Mouse (Mus musculus) CH12.LX (cell line): ENCODE results near the gene Ppp2r5e. TPM values are rescaled to one million over a fixed set of nuclear protein-coding genes. Genes with fewer than 3 reads are reported as not detected.

Experiments used
- DNase-seq: peaks from one replicate; pipeline ENCODE4 v3.0.0-alpha.2; 2013; ENCODE audit errors: extremely low read depth
- H3K27ac ChIP-seq: 2 replicates; pipeline ENCODE4 v1.5.1; 2012; ENCODE audit warnings: low read depth, mild to moderate bottlenecking, control low read depth, moderate library complexity; ENCODE audit not compliant: insufficient read depth
- H3K27me3 ChIP-seq: replicated peaks from 2 replicates; pipeline ENCODE3; 2012; ENCODE audit warnings: inconsistent platforms
- H3K36me3 ChIP-seq, 2 experiments: replicated peaks in 1 of 2; 2 replicates each; pipeline versions ENCODE3 to v1.6.1; 2012; ENCODE audit warnings: inconsistent platforms in 1 of 2, low read length in 1 of 2, mild to moderate bottlenecking in 1 of 2, mixed read lengths in 1 of 2, moderate library complexity in 1 of 2; ENCODE audit not compliant: control insufficient read depth in 1 of 2, insufficient read depth in 1 of 2
- H3K4me1 ChIP-seq, 2 experiments: 2 replicates each; pipeline ENCODE4 v1.6.1; 2012; ENCODE audit warnings: inconsistent platforms in 1 of 2, moderate library complexity in 1 of 2; ENCODE audit not compliant: insufficient read depth in 2 of 2, control insufficient read depth in 1 of 2
- H3K4me2 ChIP-seq: 2 replicates; pipeline ENCODE4 v1.6.1; 2012; ENCODE audit warnings: low read depth, mild to moderate bottlenecking, control low read depth; ENCODE audit not compliant: poor library complexity, insufficient read depth, severe bottlenecking
- H3K4me3 ChIP-seq, 3 experiments: fragments of 150-350 bp in 1 of 3; sonication (generic) in 1 of 3; replicated peaks in 1 of 3; 2 replicates each; pipeline versions ENCODE3 to v1.5.1; 2011 to 2012; ENCODE audit warnings: low read depth in 2 of 3, low read length in 2 of 3, mild to moderate bottlenecking in 2 of 3, moderate library complexity in 2 of 3, control low read depth in 1 of 3, improper control_type of control experiment in 1 of 3, inconsistent platforms in 1 of 3, mixed read lengths in 1 of 3; ENCODE audit not compliant: poor library complexity in 1 of 3
- H3K79me2 ChIP-seq: replicated peaks from 2 replicates; pipeline ENCODE4 v1.6.1; 2012; ENCODE audit warnings: mild to moderate bottlenecking, moderate library complexity; ENCODE audit not compliant: control insufficient read depth, poor library complexity, insufficient read depth, severe bottlenecking; ENCODE audit errors: extremely low read depth
- H3K9ac ChIP-seq: 2 replicates; pipeline ENCODE4 v1.6.1; 2012; ENCODE audit warnings: low read depth, mild to moderate bottlenecking, control low read depth, moderate library complexity; ENCODE audit not compliant: insufficient read depth
- H3K9me3 ChIP-seq: replicated peaks from 2 replicates; pipeline ENCODE3; 2012; ENCODE audit warnings: low read length, inconsistent platforms, mixed read lengths
- BHLHE40 ChIP-seq: IDR thresholded peaks from 2 replicates; pipeline ENCODE4 v1.6.1; 2011; ENCODE audit warnings: mild to moderate bottlenecking, low read depth, low read length, improper control_type of control experiment
- CTCF ChIP-seq, 2 experiments: IDR thresholded peaks in 1 of 2; conservative IDR thresholded peaks in 1 of 2; 2 replicates each; pipeline ENCODE4 v1.5.1; 2011 to 2012; ENCODE audit warnings: low read depth in 2 of 2, low read length in 2 of 2, improper control_type of control experiment in 1 of 2, inconsistent platforms in 1 of 2, mild to moderate bottlenecking in 1 of 2, moderate library complexity in 1 of 2
- ELF1 ChIP-seq: IDR thresholded peaks from 2 replicates; pipeline ENCODE4 v1.6.1; 2014; ENCODE audit warnings: low read depth, mild to moderate bottlenecking, inconsistent platforms, low read length, improper control_type of control experiment
- EP300 ChIP-seq: IDR thresholded peaks from 2 replicates; pipeline ENCODE4 v1.6.1; 2011; ENCODE audit warnings: low read length, improper control_type of control experiment
- HCFC1 ChIP-seq: IDR thresholded peaks from 2 replicates; pipeline ENCODE4 v1.6.1; 2012; ENCODE audit warnings: low read depth, mild to moderate bottlenecking, inconsistent platforms, low read length, improper control_type of control experiment
- JUN ChIP-seq: IDR thresholded peaks from 2 replicates; pipeline ENCODE4 v1.6.1; 2011; ENCODE audit warnings: low read depth, mild to moderate bottlenecking, low read length, improper control_type of control experiment, moderate library complexity; ENCODE audit not compliant: insufficient read depth
- KAT2A ChIP-seq: IDR thresholded peaks from 2 replicates; pipeline ENCODE4 v1.6.1; 2012; ENCODE audit warnings: low read length, improper control_type of control experiment, inconsistent platforms; ENCODE audit not compliant: insufficient replicate concordance
- MEF2A ChIP-seq: IDR thresholded peaks from 2 replicates; pipeline ENCODE4 v1.6.1; 2014; ENCODE audit warnings: low read depth, mild to moderate bottlenecking, inconsistent platforms, low read length, improper control_type of control experiment, borderline replicate concordance
- MYC ChIP-seq: IDR thresholded peaks from 2 replicates; pipeline ENCODE4 v1.6.1; 2011; ENCODE audit warnings: low read depth, mild to moderate bottlenecking, improper control_type of control experiment, low read length
- NELFE ChIP-seq: IDR thresholded peaks from 2 replicates; pipeline ENCODE4 v1.6.1; 2011; ENCODE audit warnings: low read depth, low read length, improper control_type of control experiment
- NRF1 ChIP-seq: IDR thresholded peaks from 2 replicates; pipeline ENCODE4 v1.6.1; 2014; ENCODE audit warnings: low read depth, mild to moderate bottlenecking, inconsistent platforms, low read length, improper control_type of control experiment, moderate library complexity
- POLR2A ChIP-seq: IDR thresholded peaks from 2 replicates; pipeline ENCODE4 v1.6.1; 2011; ENCODE audit warnings: low read depth, mild to moderate bottlenecking, improper control_type of control experiment, low read length
- RAD21 ChIP-seq: IDR thresholded peaks from 2 replicates; pipeline ENCODE4 v1.6.1; 2011; ENCODE audit warnings: low read depth, mild to moderate bottlenecking, low read length, improper control_type of control experiment, moderate library complexity
- RCOR1 ChIP-seq: conservative IDR thresholded peaks from 2 replicates; pipeline ENCODE4 v1.6.1; 2012; ENCODE audit warnings: low read depth, mild to moderate bottlenecking, inconsistent platforms, low read length, improper control_type of control experiment
- SMC3 ChIP-seq: IDR thresholded peaks from 2 replicates; pipeline ENCODE4 v1.6.1; 2011; ENCODE audit warnings: low read depth, low read length, improper control_type of control experiment
- TBP ChIP-seq: conservative IDR thresholded peaks from 2 replicates; pipeline ENCODE4 v1.6.1; 2011; ENCODE audit warnings: low read depth, low read length, improper control_type of control experiment
- UBTF ChIP-seq: IDR thresholded peaks from 2 replicates; pipeline ENCODE4 v1.6.1; 2012; ENCODE audit warnings: low read depth, mild to moderate bottlenecking, inconsistent platforms, low read length, improper control_type of control experiment, moderate library complexity
- USF2 ChIP-seq: conservative IDR thresholded peaks from 2 replicates; pipeline ENCODE4 v1.6.1; 2011; ENCODE audit warnings: low read depth, low read length, improper control_type of control experiment
- ZKSCAN1 ChIP-seq: IDR thresholded peaks from 2 replicates; pipeline ENCODE4 v1.6.1; 2012; ENCODE audit warnings: low read depth, inconsistent platforms, low read length, improper control_type of control experiment, borderline replicate concordance
- dilution Hi-C: fragments of 300-500 bp; cut with MboI; formaldehyde crosslinking; loops from 2 replicates; pipeline ENCODE4 v1.14.3; 2020; ENCODE audit warnings: low sequenced_read_pairs; ENCODE audit not compliant: extremely low pct_unique_long_range_greater_than_20kb, extremely low pct_ligation_motif_present
- in situ Hi-C: fragments of 300-500 bp; cut with MboI; formaldehyde crosslinking; loops from 3 replicates; pipeline ENCODE4 v1.14.3; 2019; ENCODE audit warnings: low sequenced_read_pairs, low pct_ligation_motif_present, low pct_unique_long_range_greater_than_20kb, mixed read lengths
- polyA plus RNA-seq: library from polyadenylated mRNA; unstranded; fragments of >175 nt; gene quantifications from 2 replicates; pipeline ENCODE4 v1.2.1, GENCODE M21; 2012; ENCODE audit warnings: low read depth; ENCODE audit not compliant: insufficient read length
- total RNA-seq, 2 experiments: library from RNA; depleted of rRNA; stranded (reverse); fragments of 300-350 nt in 1 of 2; fragments of >200 nt in 1 of 2; gene quantifications; 2 replicates each; pipeline ENCODE4 v1.2.3; 2012 to 2014

Gene Ppp2r5e
- total and polyA plus RNA-seq, 3 experiments: 9.3 to 21.7 (median 10.0) TPM

- no peak overlapping the region for H3K27ac ChIP-seq
- dilution Hi-C loops: no loop called here
Observed at GRCm38 (mm10) chr12:75520395-75520794, 75.7 kb downstream of the Ppp2r5e start.

GRCm38 (mm10) chr12:75519181-75519940 is 76.7 kb downstream of the Ppp2r5e start:
- Histone ChIP-seq H3K79me2 (0 out of 2 replicates have a peak, but pooled peaks cover 10% of the 10 kb centered on the region), H3K9ac (no peak overlapping the region), H3K4me3 (no peak overlapping the region), H3K36me3 (peaks cover 3 to 18% of the 10 kb centered on the region in 2 experiments), H3K4me2 (no peak overlapping the region), H3K27me3 (no peaks in the 10 kb centered on the region), H3K27ac (no peak overlapping the region), H3K9me3 (no peaks in the 10 kb centered on the region), H3K4me1 (peaks cover 0 to 13% of the 10 kb centered on the region in 2 experiments; a peak in 1 of 4 replicates)
- TF ChIP-seq KAT2A (no peak), EP300 (no peak), RCOR1 (no peak), POLR2A (no peak), ZKSCAN1 (no peak), CTCF (conservative IDR thresholded peaks at IDR 0.05 in 1 of 2, IDR thresholded peaks at IDR 0.05 in 1 of 2; ENCODE audit: low read depth in 2 of 2, low read length in 2 of 2) (no peak), MYC (no peak), JUN (no peak), USF2 (no peak), MEF2A (no peak), NRF1 (no peak), UBTF (no peak), BHLHE40 (no peak), NELFE (no peak)
- dilution Hi-C loops: no loop called here
- DNase-seq: no peak
- in situ Hi-C loops: no loop called here

More at GRCm38 (mm10) chr12:75520395-75520794, 75.7 kb downstream of the Ppp2r5e start:
- H3K4me2 ChIP-seq: no peak overlapping the region
- H3K9ac ChIP-seq: no peak overlapping the region
- H3K9me3 ChIP-seq: no peaks in the 10 kb centered on the region
- no peaks in the 10 kb centered on the region for H3K27me3 ChIP-seq
- DNase-seq: no peak
- peaks cover 0 to 8% of the 10 kb centered on the region in 2 experiments for H3K36me3 ChIP-seq
- peaks cover 0 to 13% of the 10 kb centered on the region in 2 experiments; a peak in 1 of 4 replicates for H3K4me1 ChIP-seq
- H3K4me3 ChIP-seq: no peak overlapping the region
- 0 out of 2 replicates have a peak, but pooled peaks cover 10% of the 10 kb centered on the region for H3K79me2 ChIP-seq
- in situ Hi-C loops: no loop called here
- TF ChIP-seq TBP (no peak), SMC3 (no peak), RAD21 (no peak), UBTF (no peak), HCFC1 (no peak), CTCF (conservative IDR thresholded peaks at IDR 0.05 in 1 of 2, IDR thresholded peaks at IDR 0.05 in 1 of 2; ENCODE audit: low read depth in 2 of 2, low read length in 2 of 2) (no peak), ELF1 (no peak)
